Mouse (Mus musculus) stomach, postnatal 0 days (tissue): ENCODE results near the gene Camkk2. TPM values are rescaled to one million over a fixed set of nuclear protein-coding genes. Genes with fewer than 3 reads are reported as not detected.

Experiments used
- ATAC-seq: fragments of 200-750 bp; cut with Nextera tagmentation; 2 replicates; pipeline ENCODE4 v1.8.0; 2017; ENCODE audit not compliant: low FRiP score, low TSS enrichment
- DNase-seq: peaks from one replicate; pipeline ENCODE4 v3.0.0-alpha.2; 2016; ENCODE audit warnings: low spot score
- H3K27ac ChIP-seq: fragments of 300-500 bp; sonication (generic); replicated peaks from 2 replicates; pipeline ENCODE4 v1.5.1; 2014; ENCODE audit warnings: mild to moderate bottlenecking, control low read depth
- H3K27me3 ChIP-seq: fragments of 300-500 bp; sonication (generic); 2 replicates; pipeline ENCODE4 v1.6.1; 2014; ENCODE audit warnings: low read length; ENCODE audit not compliant: control insufficient read depth, insufficient read depth
- H3K36me3 ChIP-seq: fragments of 300-500 bp; sonication (generic); 2 replicates; pipeline ENCODE4 v1.6.1; 2014; ENCODE audit warnings: low read length, mixed read lengths; ENCODE audit not compliant: control insufficient read depth, insufficient read depth
- H3K4me1 ChIP-seq: fragments of 300-500 bp; sonication (generic); replicated peaks from 2 replicates; pipeline ENCODE4 v1.6.1; 2014; ENCODE audit warnings: antibody characterized with exemption; ENCODE audit not compliant: control insufficient read depth, insufficient read depth
- H3K4me2 ChIP-seq: fragments of 300-500 bp; sonication (generic); replicated peaks from 2 replicates; pipeline ENCODE4 v1.6.1; 2014; ENCODE audit warnings: low read depth, mild to moderate bottlenecking, control low read depth, moderate library complexity
- H3K4me3 ChIP-seq: fragments of 300-500 bp; sonication (generic); 2 replicates; pipeline ENCODE4 v1.5.1; 2014; ENCODE audit warnings: low read depth, low read length, control low read depth
- H3K9ac ChIP-seq: fragments of 300-500 bp; sonication (generic); 2 replicates; pipeline ENCODE4 v1.6.1; 2014; ENCODE audit warnings: mild to moderate bottlenecking, low read length, control low read depth, mixed read lengths
- H3K9me3 ChIP-seq: fragments of 300-500 bp; sonication (generic); 2 replicates; pipeline ENCODE4 v1.6.1; 2016; ENCODE audit warnings: low read length; ENCODE audit not compliant: control insufficient read depth
- CTCF ChIP-seq: IDR thresholded peaks from 2 replicates; pipeline ENCODE4 v1.5.1; 2016; ENCODE audit warnings: antibody characterized with exemption, low read depth, mild to moderate bottlenecking, moderate library complexity
- EP300 ChIP-seq: optimal IDR thresholded peaks from 2 replicates; pipeline ENCODE3; 2016; ENCODE audit warnings: antibody characterized with exemption
- WGBS: fragments of 180-500 bp; shearing (Covaris S2); extraction: QIAGEN DNeasy Blood & Tissue Kit; methylation state at CpG from one replicate; pipeline ENCODE4 v1.1.7; 2014; 5-methylcytosine and 5-hydroxymethylcytosine counted together
- polyA plus RNA-seq: library from polyadenylated mRNA; unstranded; fragments of >200 nt; fragmentation: Nextera tagmentation; extraction: Ambion mirVana; gene quantifications from 2 replicates; pipeline ENCODE4 v1.2.1, GENCODE M21; 2015

The Camkk2 gene
- polyA plus RNA-seq, 1 experiment from 2014 or later, result 16.6 TPM

- Histone ChIP-seq H3K27ac (no peak overlapping the region), H3K9me3 (no peaks in the 10 kb centered on the region), H3K4me1 (peaks cover 3% of the 10 kb centered on the region; the same call in 1 of the 2 replicates), H3K9ac (no peak overlapping the region), H3K4me2 (no peak overlapping the region), H3K4me3 (no peak overlapping the region), H3K36me3 (no peaks in the 10 kb centered on the region), H3K27me3 (no peaks in the 10 kb centered on the region)
- TF ChIP-seq CTCF, result no peak
- WGBS, result 80% methylated on average over 2 of the region's 2 CpGs
- DNase-seq, result no peak
- ATAC-seq, result no peak
Observed at GRCm38 (mm10) chr5:122703574-122703973, 75.6 kb downstream of the Camkk2 start.

GRCm38 (mm10) chr5:122702156-122702555, 77.1 kb downstream of the Camkk2 start:
- H3K27me3 ChIP-seq, result no peaks in the 10 kb centered on the region
- no peak for ATAC-seq
- H3K9ac ChIP-seq, result no peak overlapping the region
- no peak overlapping the region for H3K27ac ChIP-seq
- peaks cover 3% of the 10 kb centered on the region; the same call in 1 of the 2 replicates for H3K4me1 ChIP-seq
- no peak overlapping the region for H3K4me2 ChIP-seq
- DNase-seq, result no peak
- TF ChIP-seq CTCF (no peak), EP300 (no peak)
- H3K4me3 ChIP-seq, result no peak overlapping the region
- WGBS, result 57% methylated on average over 6 of the region's 6 CpGs
- H3K9me3 ChIP-seq, result no peaks in the 10 kb centered on the region
- H3K36me3 ChIP-seq, result no peaks in the 10 kb centered on the region

DNA sequence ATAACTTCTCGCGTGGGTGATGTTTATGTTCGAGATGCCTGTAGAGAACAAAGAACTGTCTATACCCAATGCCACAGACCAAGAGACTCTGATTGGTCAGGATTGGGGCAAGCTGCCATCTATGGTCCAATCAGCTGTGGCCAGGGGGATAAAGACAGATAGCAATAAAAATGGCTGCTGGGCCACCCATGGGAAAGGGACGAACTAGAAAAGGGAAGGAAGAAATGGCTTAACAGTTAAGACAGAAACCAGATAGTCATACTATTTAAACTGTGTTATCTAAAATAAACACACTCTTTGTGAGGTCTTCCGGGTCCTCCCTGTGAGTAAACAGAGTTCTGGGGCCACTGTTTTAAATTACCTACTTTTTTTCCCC, 78.4 kb downstream of the Camkk2 start:
- H3K4me1 ChIP-seq, result no peaks in the 10 kb centered on the region
- H3K36me3 ChIP-seq, result no peaks in the 10 kb centered on the region
- H3K27me3 ChIP-seq, result no peaks in the 10 kb centered on the region
- no peak overlapping the region for H3K27ac ChIP-seq
- 15% methylated on average over 5 of the region's 5 CpGs for WGBS
- TF ChIP-seq CTCF (no peak), EP300 (no peak)
- ATAC-seq (peak; percentile 51), DNase-seq (no peak)
- no peaks in the 10 kb centered on the region for H3K9me3 ChIP-seq
- H3K4me2 ChIP-seq, result no peak overlapping the region
- H3K4me3 ChIP-seq, result no peak overlapping the region
- H3K9ac ChIP-seq, result no peak overlapping the region

DNA sequence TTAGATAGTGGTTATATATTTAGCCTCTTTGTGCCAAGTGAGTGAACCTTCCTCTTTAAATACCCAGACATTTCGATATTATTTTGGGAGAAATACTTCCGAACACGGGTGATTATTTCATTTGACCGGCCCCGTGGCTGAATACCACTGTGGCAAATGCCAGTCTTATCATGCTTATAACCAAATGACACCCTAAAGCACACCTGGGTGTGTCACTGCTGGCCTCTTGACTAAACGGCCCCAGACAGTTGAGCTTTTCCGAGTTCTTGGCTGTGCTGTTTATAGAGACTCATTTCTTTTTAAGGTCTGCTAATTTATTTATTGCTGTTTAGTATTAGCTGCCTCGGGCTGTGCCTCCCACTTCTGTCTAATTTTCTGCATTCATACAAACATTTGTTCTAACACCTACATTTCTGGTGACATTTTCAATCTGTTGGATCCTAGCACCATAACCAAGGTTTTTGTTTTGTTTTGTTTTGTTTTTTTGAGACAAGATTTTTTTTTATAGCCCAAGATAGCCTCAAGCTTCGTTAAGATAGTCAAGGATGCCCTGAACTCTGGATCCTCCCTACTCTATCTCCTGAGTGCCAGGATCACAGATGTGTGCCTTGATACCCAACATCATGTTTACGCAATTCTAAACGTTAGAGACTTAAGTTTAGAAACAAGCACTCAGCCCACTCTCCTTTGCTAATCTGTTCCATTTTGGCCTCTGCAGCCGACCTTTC, 78.9 kb downstream of the Camkk2 start:
- DNase-seq, result no peak
- no peak overlapping the region for H3K27ac ChIP-seq
- no peak overlapping the region for H3K4me3 ChIP-seq
- TF ChIP-seq EP300, result no peak
- no peak for TF ChIP-seq CTCF
- no peak for ATAC-seq
- no peaks in the 10 kb centered on the region for H3K9me3 ChIP-seq
- H3K4me1 ChIP-seq, result no peaks in the 10 kb centered on the region
- 53% methylated on average over 12 of the region's 12 CpGs for WGBS
- H3K36me3 ChIP-seq, result no peaks in the 10 kb centered on the region
- no peak overlapping the region for H3K4me2 ChIP-seq
- H3K27me3 ChIP-seq, result no peaks in the 10 kb centered on the region
- H3K9ac ChIP-seq, result no peak overlapping the region

- H3K36me3 ChIP-seq, result no peaks in the 10 kb centered on the region
- no peaks in the 10 kb centered on the region for H3K4me1 ChIP-seq
- no peak for ATAC-seq
- no peak overlapping the region for H3K4me3 ChIP-seq
- no peak overlapping the region for H3K4me2 ChIP-seq
- H3K27ac ChIP-seq, result no peak overlapping the region
- 41% methylated on average over 9 of the region's 9 CpGs for WGBS
- TF ChIP-seq CTCF (no peak), EP300 (no peak)
- no peaks in the 10 kb centered on the region for H3K27me3 ChIP-seq
- DNase-seq, result no peak
- H3K9me3 ChIP-seq, result no peaks in the 10 kb centered on the region
- no peak overlapping the region for H3K9ac ChIP-seq
Observed at GRCm38 (mm10) chr5:122698701-122699060, 80.5 kb downstream of the Camkk2 start.

- Histone ChIP-seq H3K9me3 (no peaks in the 10 kb centered on the region), H3K9ac (no peak overlapping the region), H3K27me3 (no peaks in the 10 kb centered on the region), H3K4me1 (0 out of 2 replicates have a peak, but pooled peaks cover 3% of the 10 kb centered on the region), H3K27ac (no peak overlapping the region), H3K4me2 (no peak overlapping the region), H3K36me3 (no peaks in the 10 kb centered on the region), H3K4me3 (no peak overlapping the region)
- TF ChIP-seq EP300, result no peak
- TF ChIP-seq CTCF, result no peak
- DNase-seq (peak; percentile 59), ATAC-seq (peak; percentile 71; the same call in 1 of the 2 replicates)
- 54% methylated on average over 10 of the region's 10 CpGs for WGBS
Observed at GRCm38 (mm10) chr5:122698041-122698700, 81.0 kb downstream of the Camkk2 start.
